Mouse (Mus musculus) G1E (cell line): Measurements from ENCODE around the gene Polr3e.

Experiments used
- CTCF ChIP-seq: IDR thresholded peaks from 2 replicates; pipeline ENCODE4 v1.5.1; 2012; ENCODE audit warnings: low read depth, low read length, inconsistent platforms, mixed read lengths
- POLR2AphosphoS5 ChIP-seq: IDR thresholded peaks from 2 replicates; pipeline ENCODE4 v1.6.1; 2012; ENCODE audit warnings: low read depth, low read length, inconsistent platforms; ENCODE audit not compliant: insufficient replicate concordance

DNA sequence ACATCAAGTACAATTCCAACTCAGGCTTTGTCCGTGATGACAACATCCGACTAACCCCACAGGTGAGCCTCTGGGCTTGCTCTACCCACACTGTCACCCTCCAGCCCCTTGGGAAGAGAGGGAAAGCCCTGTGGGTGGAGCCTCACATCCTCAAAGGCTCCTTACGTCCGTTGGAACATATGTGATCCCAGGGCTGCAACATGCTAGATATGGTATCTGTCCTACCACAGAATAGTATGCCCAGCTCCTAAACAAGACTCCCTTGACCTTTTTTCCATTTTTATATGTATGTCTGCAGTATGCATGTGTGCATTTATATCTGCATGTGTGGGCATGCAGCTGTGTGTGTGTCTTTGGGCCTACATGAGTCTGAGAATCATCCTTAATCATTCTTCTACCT, 32.8 kb upstream of the Polr3e start:
- no peak for TF ChIP-seq CTCF
- no peak for TF ChIP-seq POLR2AphosphoS5
